ENCODE assay signal across 18 mouse cellular contexts in the genomic region with DNA sequence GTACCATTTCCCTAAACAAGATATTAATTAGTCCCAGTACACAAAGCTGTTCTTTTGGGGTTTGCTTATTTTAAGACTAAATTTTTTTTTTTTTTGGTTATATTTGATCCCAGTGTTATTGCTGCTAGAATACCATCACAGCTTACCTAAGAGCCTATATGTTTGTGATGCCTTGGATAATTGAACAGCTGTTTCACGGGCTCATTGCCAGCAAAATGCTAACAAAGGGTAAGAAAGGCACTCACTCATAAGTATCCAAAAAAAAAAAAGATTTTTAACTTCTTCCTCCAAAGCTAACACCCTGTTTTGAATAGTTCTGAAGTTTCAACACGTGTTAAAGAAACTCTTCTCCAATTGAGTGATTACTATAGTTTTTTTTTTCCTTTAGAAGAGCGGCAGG. TPM values are rescaled to one million over a fixed set of nuclear protein-coding genes. Genes with fewer than 3 reads are reported as not detected.
"Had no signal": no experiment of that assay in that cellular context is flagged by ENCODE, and none has a peak within 500 bp of the region (broad histone marks: within the 10 kb centered on the region; RNA-seq: fewer than 3 reads in every experiment).

No protein-coding gene starts in this region.

- H3K4me3 ChIP-seq: intestine, embryonic 15.5 days; liver, embryonic 13.5 days; midbrain, embryonic 13.5 days; myocyte; neural tube, embryonic 15.5 days had no signal

- H3K27ac ChIP-seq: hindbrain, postnatal 0 days; intestine, embryonic 15.5 days; kidney, postnatal 0 days; liver, embryonic 13.5 days; macrophage; midbrain, embryonic 13.5 days; neural tube, embryonic 15.5 days had no signal

- H3K9me3 ChIP-seq: intestine, embryonic 15.5 days; liver, embryonic 13.5 days; midbrain, embryonic 13.5 days; neural tube, embryonic 15.5 days had no signal

- DNase-seq: kidney, adult 2 months; kidney, postnatal 36 days; left cerebral cortex, postnatal 4 days; liver; liver, embryonic 13.5 days; liver, postnatal 0 days; right cerebral cortex, adult 18-20 months; right cerebral cortex, postnatal 25 days; thymus, adult 18-20 months; thymus, postnatal 14 days had no signal

- H3K4me2 ChIP-seq: intestine, embryonic 15.5 days; liver, embryonic 13.5 days; midbrain, embryonic 13.5 days; neural tube, embryonic 15.5 days had no signal

- H3K36me3 ChIP-seq: intestine, embryonic 15.5 days; liver, embryonic 13.5 days; midbrain, embryonic 13.5 days; neural tube, embryonic 15.5 days had no signal

- ATAC-seq: hindbrain, postnatal 0 days; intestine, embryonic 15.5 days; liver, postnatal 0 days; midbrain, embryonic 13.5 days had no signal

- H3K9ac ChIP-seq: intestine, embryonic 15.5 days; liver, embryonic 13.5 days; liver, postnatal 0 days; midbrain, embryonic 13.5 days; neural tube, embryonic 15.5 days had no signal

- H3K27me3 ChIP-seq: intestine, embryonic 15.5 days had no signal

RNA-seq across cellular contexts. Expression of gene Fgf10, which starts 48.8 kb away (rescaled TPM):
- total RNA-seq: megakaryocyte-erythroid progenitor cell, adult 5-6 weeks had no signal
- polyA plus RNA-seq: macrophage had no signal
